Mouse (Mus musculus): ENCODE measurements at regions not wholly inside any gene's neighbourhood (a gene's known extent, or its start where the extent isn't known, plus 50 kb on each side); places are given as distances from the start of the nearest gene placed in this dataset.

DNA sequence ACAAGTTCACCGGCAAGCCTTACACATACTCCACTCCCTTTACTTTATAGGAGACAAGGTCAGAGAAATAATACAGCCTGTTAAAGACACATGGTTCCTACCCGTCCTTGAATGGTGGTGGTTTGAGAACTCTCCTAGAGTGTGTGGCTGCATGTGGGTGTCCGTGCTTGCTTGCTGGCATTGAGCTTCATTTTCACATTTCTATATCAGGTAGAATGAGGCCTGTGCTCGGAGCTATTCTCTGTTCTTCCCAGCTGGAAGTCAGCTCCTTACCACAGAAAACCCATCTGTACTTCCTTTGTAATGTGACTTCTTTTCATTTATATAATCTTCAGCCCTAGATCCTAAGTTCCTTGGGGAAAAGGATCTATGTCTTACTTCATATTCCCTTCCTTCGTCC, 106.0 kb upstream of the Mb21d2 start:
- no peaks in the 10 kb centered on the region for H3K27me3 ChIP-seq (ENCODE audit: control insufficient read depth, insufficient read depth, low read length)

DNA sequence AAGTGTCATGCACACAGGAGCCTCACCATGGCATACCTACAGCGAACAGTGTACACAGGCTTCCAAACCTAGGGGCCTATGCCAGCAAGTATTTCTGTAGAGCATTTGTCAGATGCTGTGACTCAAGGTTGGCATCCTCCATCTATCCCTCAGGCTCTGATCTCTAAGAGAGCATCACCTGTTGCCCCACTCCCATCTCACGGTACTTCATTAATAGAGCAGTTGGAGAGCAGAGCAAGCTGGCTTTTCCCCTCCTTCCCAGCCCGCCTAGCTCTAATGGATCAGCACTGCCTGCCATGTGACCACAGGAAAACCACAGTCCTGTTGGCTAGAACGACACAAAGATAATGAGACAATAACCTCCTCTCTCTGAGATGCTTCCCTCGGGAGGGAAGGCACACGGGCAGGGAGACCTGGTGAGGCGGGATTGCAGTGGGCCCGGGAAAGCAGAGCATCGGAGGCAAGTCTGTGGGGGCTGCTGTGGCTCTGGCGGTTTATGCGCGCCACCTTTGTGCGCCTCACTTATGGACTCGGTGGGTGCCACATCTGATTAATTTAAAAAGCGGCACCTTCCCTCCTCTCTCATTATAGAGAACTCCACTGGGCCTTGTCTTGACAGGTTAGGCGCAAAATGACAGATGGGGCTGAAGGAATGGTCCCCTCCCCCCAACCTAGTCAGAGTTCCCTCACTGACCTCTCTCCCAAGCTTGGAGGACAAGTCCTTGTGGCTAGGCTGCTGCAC, 104.8 kb upstream of the Mb21d2 start:
- no peaks in the 10 kb centered on the region for H3K27me3 ChIP-seq (ENCODE audit: control insufficient read depth, insufficient read depth, low read length)
- 45% methylated on average over 16 of the region's 16 CpGs for WGBS
- no peaks in the 10 kb centered on the region for H3K9me3 ChIP-seq (ENCODE audit: control insufficient read depth, low read length)
- DNase-seq (ENCODE audit: low spot score) = peak; percentile 66
- H3K36me3 ChIP-seq (ENCODE audit: control insufficient read depth, insufficient read depth, low read length) = no peaks in the 10 kb centered on the region
- H3K4me2 ChIP-seq (replicated peaks; ENCODE audit: low read depth, low read length) = 0 out of 2 replicates have a peak overlapping the region, but pooled peaks have one; percentile 7
- no peak overlapping the region for H3K4me3 ChIP-seq (ENCODE audit: low read depth, low read length)
- ATAC-seq (ENCODE audit: low FRiP score) = peak; percentile 86
- no peak overlapping the region; the same call in 1 of the 2 replicates for H3K27ac ChIP-seq (ENCODE audit: low read depth, low read length)
- no peaks in the 10 kb centered on the region for H3K4me1 ChIP-seq (replicated peaks; ENCODE audit: control insufficient read depth, insufficient read depth, low read length)
- H3K9ac ChIP-seq (ENCODE audit: low read depth, low read length) = no peak overlapping the region

More for the DNA sequence above, 106.0 kb upstream of the Mb21d2 start:
- H3K27ac ChIP-seq (ENCODE audit: low read depth, low read length) = no peak overlapping the region
- DNase-seq (ENCODE audit: low spot score) (no peak), ATAC-seq (ENCODE audit: low FRiP score) (no peak)
- no peak overlapping the region for H3K9ac ChIP-seq (ENCODE audit: low read depth, low read length)
- H3K4me2 ChIP-seq (replicated peaks; ENCODE audit: low read depth, low read length) = no peak overlapping the region
- WGBS = 84% methylated on average over 5 of the region's 5 CpGs
- no peak overlapping the region for H3K4me3 ChIP-seq (ENCODE audit: low read depth, low read length)
- no peaks in the 10 kb centered on the region for H3K36me3 ChIP-seq (ENCODE audit: control insufficient read depth, insufficient read depth, low read length)
- H3K9me3 ChIP-seq (ENCODE audit: control insufficient read depth, low read length) = no peaks in the 10 kb centered on the region
- H3K4me1 ChIP-seq (replicated peaks; ENCODE audit: control insufficient read depth, insufficient read depth, low read length) = no peaks in the 10 kb centered on the region

DNA sequence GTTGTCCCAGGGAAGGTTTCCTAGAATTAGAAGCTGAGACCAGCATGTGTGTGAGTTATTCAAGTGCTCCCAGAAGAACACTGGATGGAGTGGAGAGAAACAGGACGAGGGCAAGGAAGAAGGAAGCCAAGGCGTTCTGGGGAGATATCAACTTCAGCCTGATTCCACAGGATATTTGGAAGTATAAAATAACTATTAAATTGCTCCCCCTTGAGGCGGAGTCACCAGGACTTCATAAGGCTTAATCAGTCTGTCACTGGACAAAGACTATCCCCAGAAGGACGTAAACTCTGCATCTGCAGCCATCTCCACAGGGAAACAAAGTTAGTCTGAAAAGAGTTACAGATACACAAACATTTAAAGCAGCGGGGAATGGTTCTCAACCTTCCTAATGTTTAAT, 103.9 kb upstream of the Mb21d2 start:
- Histone ChIP-seq H3K27me3 (ENCODE audit: control insufficient read depth, insufficient read depth, low read length) (no peaks in the 10 kb centered on the region), H3K9me3 (ENCODE audit: control insufficient read depth, low read length) (no peaks in the 10 kb centered on the region), H3K4me2 (replicated peaks; ENCODE audit: low read depth, low read length) (no peak overlapping the region), H3K36me3 (ENCODE audit: control insufficient read depth, insufficient read depth, low read length) (no peaks in the 10 kb centered on the region), H3K27ac (ENCODE audit: low read depth, low read length) (no peak overlapping the region), H3K4me3 (ENCODE audit: low read depth, low read length) (no peak overlapping the region), H3K4me1 (replicated peaks; ENCODE audit: control insufficient read depth, insufficient read depth, low read length) (no peaks in the 10 kb centered on the region), H3K9ac (ENCODE audit: low read depth, low read length) (no peak overlapping the region)
- 82% methylated on average over 5 of the region's 5 CpGs for WGBS
- ATAC-seq (ENCODE audit: low FRiP score) (no peak), DNase-seq (ENCODE audit: low spot score) (no peak)

DNA sequence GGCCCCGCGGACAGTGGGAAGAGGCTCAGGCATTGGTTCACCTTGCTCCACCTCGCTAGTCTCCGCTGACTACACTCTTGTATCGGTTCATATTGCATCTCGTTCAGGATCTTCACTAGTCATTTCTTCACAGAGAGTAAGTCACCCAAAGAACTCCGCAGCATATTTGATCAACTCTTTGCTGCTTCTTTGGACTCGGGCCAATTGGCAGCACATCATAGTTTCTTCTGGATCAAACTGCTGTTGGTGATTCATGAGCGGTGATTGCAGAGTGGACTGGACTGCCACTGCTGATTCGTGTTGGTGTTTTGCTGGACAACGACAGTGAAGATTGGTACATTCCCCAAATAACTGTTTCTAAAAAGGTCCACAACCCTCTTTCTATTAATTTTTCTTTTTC, 98.4 kb upstream of the Mb21d2 start:
- Histone ChIP-seq H3K9me3 (ENCODE audit: control insufficient read depth, low read length) (no peaks in the 10 kb centered on the region), H3K27ac (ENCODE audit: low read depth, low read length) (no peak overlapping the region), H3K4me2 (replicated peaks; ENCODE audit: low read depth, low read length) (no peak overlapping the region), H3K27me3 (ENCODE audit: control insufficient read depth, insufficient read depth, low read length) (no peaks in the 10 kb centered on the region), H3K4me1 (replicated peaks; ENCODE audit: control insufficient read depth, insufficient read depth, low read length) (no peaks in the 10 kb centered on the region), H3K4me3 (ENCODE audit: low read depth, low read length) (no peak overlapping the region), H3K9ac (ENCODE audit: low read depth, low read length) (no peak overlapping the region), H3K36me3 (ENCODE audit: control insufficient read depth, insufficient read depth, low read length) (no peaks in the 10 kb centered on the region)
- DNase-seq (ENCODE audit: low spot score) (no peak), ATAC-seq (ENCODE audit: low FRiP score) (no peak)
- WGBS = 93% methylated on average over 11 of the region's 11 CpGs

DNA sequence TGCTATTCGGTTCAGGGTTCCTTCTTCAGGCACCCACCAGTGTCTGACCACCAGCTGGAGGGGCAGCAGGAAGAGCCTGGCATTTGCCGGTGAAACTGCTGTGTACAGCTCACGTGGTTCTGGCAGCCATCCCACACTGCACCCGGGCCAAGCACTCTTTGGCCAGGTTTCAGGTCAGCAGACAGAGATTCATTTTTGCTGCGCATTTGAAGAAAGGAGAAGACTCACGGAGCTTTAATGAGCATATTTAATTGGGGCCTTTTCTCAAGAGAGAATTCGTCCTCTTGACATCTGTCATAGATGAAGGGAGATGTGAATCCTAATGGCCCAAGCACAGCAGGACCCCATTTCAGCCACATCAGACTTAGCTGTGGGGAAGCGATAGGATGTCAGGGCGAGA, 71.8 kb upstream of the Mb21d2 start:
- Histone ChIP-seq H3K4me2 (replicated peaks; ENCODE audit: low read depth, low read length) (no peak overlapping the region), H3K9ac (ENCODE audit: low read depth, low read length) (no peak overlapping the region), H3K4me1 (replicated peaks; ENCODE audit: control insufficient read depth, insufficient read depth, low read length) (no peaks in the 10 kb centered on the region), H3K4me3 (ENCODE audit: low read depth, low read length) (no peak overlapping the region), H3K9me3 (ENCODE audit: control insufficient read depth, low read length) (no peaks in the 10 kb centered on the region), H3K27me3 (ENCODE audit: control insufficient read depth, insufficient read depth, low read length) (no peaks in the 10 kb centered on the region), H3K36me3 (ENCODE audit: control insufficient read depth, insufficient read depth, low read length) (no peaks in the 10 kb centered on the region), H3K27ac (ENCODE audit: low read depth, low read length) (no peak overlapping the region)
- 75% methylated on average over 9 of the region's 9 CpGs for WGBS
- DNase-seq (ENCODE audit: low spot score) (no peak), ATAC-seq (ENCODE audit: low FRiP score) (no peak)

DNA sequence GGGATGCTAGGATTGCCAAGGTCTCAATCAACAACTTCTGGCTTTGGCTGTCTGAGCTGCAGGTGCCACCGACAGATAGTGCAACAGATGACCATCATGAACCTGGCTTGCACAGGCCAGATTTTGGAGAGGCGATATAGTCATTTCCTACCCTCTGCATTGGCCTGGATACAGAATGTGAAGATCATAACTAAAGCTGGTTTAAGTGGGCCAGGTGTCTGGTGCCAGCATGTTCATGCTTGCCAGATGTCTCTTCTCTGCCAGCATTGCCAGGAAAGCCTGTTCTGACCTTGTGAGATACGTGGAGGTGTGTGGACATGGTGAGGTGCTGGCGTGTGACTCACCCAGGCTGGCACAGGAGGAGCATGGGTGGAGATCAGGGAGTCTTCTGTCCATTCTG, 70.2 kb upstream of the Mb21d2 start:
- Histone ChIP-seq H3K4me2 (replicated peaks; ENCODE audit: low read depth, low read length) (no peak overlapping the region), H3K36me3 (ENCODE audit: control insufficient read depth, insufficient read depth, low read length) (no peaks in the 10 kb centered on the region), H3K27ac (ENCODE audit: low read depth, low read length) (no peak overlapping the region), H3K4me3 (ENCODE audit: low read depth, low read length) (no peak overlapping the region), H3K9me3 (ENCODE audit: control insufficient read depth, low read length) (no peaks in the 10 kb centered on the region), H3K4me1 (replicated peaks; ENCODE audit: control insufficient read depth, insufficient read depth, low read length) (no peaks in the 10 kb centered on the region), H3K9ac (ENCODE audit: low read depth, low read length) (no peak overlapping the region), H3K27me3 (ENCODE audit: control insufficient read depth, insufficient read depth, low read length) (no peaks in the 10 kb centered on the region)
- WGBS = 95% methylated on average over 4 of the region's 4 CpGs
- DNase-seq (ENCODE audit: low spot score) (no peak), ATAC-seq (ENCODE audit: low FRiP score) (no peak)

DNA sequence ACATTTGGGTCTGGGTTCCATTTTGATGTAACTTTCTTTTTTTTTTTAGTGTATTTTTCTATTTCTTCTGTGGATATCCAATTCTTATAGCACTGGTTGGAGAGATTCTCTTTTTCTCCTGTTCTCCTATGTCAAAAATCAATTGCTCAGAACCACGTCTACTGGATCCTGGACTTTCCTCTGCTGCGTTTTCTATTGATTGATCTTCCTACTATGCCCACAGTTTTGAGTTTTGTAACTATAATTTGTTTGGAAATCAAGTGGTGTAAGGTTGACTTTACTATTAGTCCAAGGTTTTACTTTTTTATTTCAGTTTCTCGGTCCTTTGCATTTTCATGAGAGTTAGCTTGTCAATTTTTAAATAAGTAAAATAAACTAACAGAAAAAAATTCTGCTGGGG, 67.2 kb upstream of the Mb21d2 start:
- DNase-seq (ENCODE audit: low spot score) (no peak), ATAC-seq (ENCODE audit: low FRiP score) (no peak)
- no peak overlapping the region for H3K9ac ChIP-seq (ENCODE audit: low read depth, low read length)
- H3K4me2 ChIP-seq (replicated peaks; ENCODE audit: low read depth, low read length) = no peak overlapping the region
- no peaks in the 10 kb centered on the region for H3K4me1 ChIP-seq (replicated peaks; ENCODE audit: control insufficient read depth, insufficient read depth, low read length)
- H3K36me3 ChIP-seq (ENCODE audit: control insufficient read depth, insufficient read depth, low read length) = no peaks in the 10 kb centered on the region
- H3K27me3 ChIP-seq (ENCODE audit: control insufficient read depth, insufficient read depth, low read length) = no peaks in the 10 kb centered on the region
- no peaks in the 10 kb centered on the region for H3K9me3 ChIP-seq (ENCODE audit: control insufficient read depth, low read length)
- H3K27ac ChIP-seq (ENCODE audit: low read depth, low read length) = no peak overlapping the region
- 88% methylated on average over 3 of the region's 3 CpGs for WGBS
- H3K4me3 ChIP-seq (ENCODE audit: low read depth, low read length) = no peak overlapping the region

DNA sequence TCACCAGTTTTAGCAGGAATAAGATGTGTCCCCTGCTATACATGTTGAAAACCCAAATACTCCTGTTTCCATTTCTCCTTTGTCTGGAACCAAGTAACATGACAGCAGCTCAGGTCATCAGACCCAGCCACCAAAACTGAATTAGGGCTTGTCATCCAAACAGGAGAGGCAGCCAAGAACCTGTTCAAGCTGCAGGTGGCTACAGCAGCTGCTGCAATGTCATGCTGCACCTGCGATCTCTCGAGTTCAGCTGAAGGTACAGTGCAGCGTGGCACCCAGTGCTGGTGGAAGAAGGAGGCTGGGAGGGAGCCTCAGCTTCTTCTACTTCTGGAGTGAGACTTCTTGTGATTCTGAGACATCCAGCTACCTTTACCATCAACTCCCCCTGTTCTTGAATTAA, 61.2 kb upstream of the Mb21d2 start:
- no peak for ATAC-seq (ENCODE audit: low FRiP score)
- no peak overlapping the region for H3K4me3 ChIP-seq (ENCODE audit: low read depth, low read length)
- 94% methylated on average over 3 of the region's 3 CpGs for WGBS

DNA sequence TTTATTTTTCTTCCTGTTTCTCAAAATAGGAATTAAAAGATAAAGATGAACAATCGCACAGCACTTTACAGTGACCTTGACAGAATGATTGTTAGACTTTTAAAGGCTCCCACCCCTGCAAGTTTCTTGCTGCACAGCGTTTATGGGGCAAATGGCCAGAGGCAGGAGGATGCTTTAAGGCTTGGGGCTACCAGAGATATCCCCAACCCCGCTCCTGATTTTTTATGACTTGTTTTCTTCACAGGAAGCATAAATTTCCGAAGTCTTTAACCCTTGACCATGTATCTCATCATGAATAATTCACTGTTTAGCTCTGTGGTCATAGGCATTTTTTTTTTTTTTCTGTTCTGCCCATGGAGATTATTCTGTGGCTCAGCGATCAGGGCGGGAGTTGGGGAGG, 55.5 kb upstream of the Mb21d2 start:
- DNase-seq (ENCODE audit: low spot score) (no peak), ATAC-seq (ENCODE audit: low FRiP score) (no peak)
- H3K9ac ChIP-seq (ENCODE audit: low read depth, low read length) = no peak overlapping the region
- no peak overlapping the region for H3K4me2 ChIP-seq (replicated peaks; ENCODE audit: low read depth, low read length)
- H3K27me3 ChIP-seq (ENCODE audit: control insufficient read depth, insufficient read depth, low read length) = no peaks in the 10 kb centered on the region
- no peak overlapping the region for H3K4me3 ChIP-seq (ENCODE audit: low read depth, low read length)
- no peaks in the 10 kb centered on the region for H3K36me3 ChIP-seq (ENCODE audit: control insufficient read depth, insufficient read depth, low read length)
- 58% methylated on average over 6 of the region's 6 CpGs for WGBS
- H3K27ac ChIP-seq (ENCODE audit: low read depth, low read length) = no peak overlapping the region
- no peaks in the 10 kb centered on the region for H3K9me3 ChIP-seq (ENCODE audit: control insufficient read depth, low read length)
- no peaks in the 10 kb centered on the region for H3K4me1 ChIP-seq (replicated peaks; ENCODE audit: control insufficient read depth, insufficient read depth, low read length)

More for the DNA sequence above, 61.2 kb upstream of the Mb21d2 start:
- no peaks in the 10 kb centered on the region for H3K9me3 ChIP-seq (ENCODE audit: control insufficient read depth, low read length)
- no peaks in the 10 kb centered on the region for H3K36me3 ChIP-seq (ENCODE audit: control insufficient read depth, insufficient read depth, low read length)
- no peak overlapping the region for H3K27ac ChIP-seq (ENCODE audit: low read depth, low read length)
- DNase-seq (ENCODE audit: low spot score) = no peak
- H3K4me1 ChIP-seq (replicated peaks; ENCODE audit: control insufficient read depth, insufficient read depth, low read length) = no peaks in the 10 kb centered on the region
- no peak overlapping the region for H3K4me2 ChIP-seq (replicated peaks; ENCODE audit: low read depth, low read length)
- H3K9ac ChIP-seq (ENCODE audit: low read depth, low read length) = no peak overlapping the region
- no peaks in the 10 kb centered on the region for H3K27me3 ChIP-seq (ENCODE audit: control insufficient read depth, insufficient read depth, low read length)

Data from hindbrain, embryonic 11.5 days (tissue).